Mouse (Mus musculus) splenic B cell, adult 2 months (primary cell): ENCODE measurements around the gene Gm10447.
A peak's percentile ranks its signal among the peaks of the same experiment; 100 is the strongest.

Source experiments
- DNase-seq: peaks from one replicate; pipeline ENCODE4 v3.0.0-alpha.2; 2011; ENCODE audit warnings: low read depth, low spot score
- H3K27me3 ChIP-seq: 2 replicates; pipeline ENCODE4 v1.6.1; 2012; ENCODE audit warnings: mild to moderate bottlenecking, low read length, moderate library complexity, mixed read lengths; ENCODE audit not compliant: control insufficient read depth, poor library complexity, insufficient read depth, severe bottlenecking
- H3K36me3 ChIP-seq: 2 replicates; pipeline ENCODE4 v1.6.1; 2012; ENCODE audit warnings: mild to moderate bottlenecking, low read length, moderate library complexity, mixed read lengths; ENCODE audit not compliant: control insufficient read depth, poor library complexity, insufficient read depth, severe bottlenecking

Gene Gm10447

GRCm38 (mm10) chr11:53456474-53457371 is at the start of gene Gm10447, which contains the start of gene Shroom1:
Gene Gm10447 (minus strand): TSS chr11:53457110.
Gene Shroom1 (plus strand): TSS chr11:53457205.
- H3K36me3 ChIP-seq: no peaks in the 10 kb centered on the region
- no peak for DNase-seq
- H3K27me3 ChIP-seq: peaks cover 1% of the 10 kb centered on the region; the same call in 1 of the 2 replicates

DNA sequence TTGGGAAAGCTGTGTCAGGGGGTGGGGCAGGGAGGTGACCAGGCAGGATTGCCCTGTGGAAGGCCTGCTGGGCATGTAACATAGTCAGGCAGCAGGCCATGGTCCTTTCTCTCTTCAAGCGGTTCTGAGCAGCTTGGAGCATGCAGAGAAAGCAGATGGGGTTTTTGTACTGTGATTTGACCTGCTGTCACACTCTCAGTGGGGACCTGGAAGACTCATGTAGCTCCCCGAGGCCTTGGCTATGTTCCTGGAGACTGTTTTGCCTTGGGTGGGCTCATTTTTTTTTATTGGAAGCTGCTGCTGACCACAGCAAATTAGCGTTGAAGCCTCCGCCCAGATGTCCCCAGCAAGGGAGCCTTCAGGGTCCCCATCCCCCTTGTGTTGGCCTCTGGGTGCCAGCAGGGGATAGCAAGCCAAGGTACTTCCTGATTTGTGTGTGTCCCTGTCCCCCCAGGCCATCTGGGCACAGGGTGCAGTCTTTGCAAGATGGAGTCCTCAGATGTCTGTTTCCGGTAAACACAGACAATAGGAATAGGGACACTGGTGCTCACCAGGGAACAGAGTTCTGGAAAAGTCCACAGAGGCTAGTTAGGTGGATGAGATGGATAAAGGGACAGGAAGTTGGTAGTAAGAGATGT is 48.2 kb upstream of the Gm10447 start:
- no peak for DNase-seq
- H3K27me3 ChIP-seq: no peaks in the 10 kb centered on the region
- H3K36me3 ChIP-seq: no peaks in the 10 kb centered on the region

DNA sequence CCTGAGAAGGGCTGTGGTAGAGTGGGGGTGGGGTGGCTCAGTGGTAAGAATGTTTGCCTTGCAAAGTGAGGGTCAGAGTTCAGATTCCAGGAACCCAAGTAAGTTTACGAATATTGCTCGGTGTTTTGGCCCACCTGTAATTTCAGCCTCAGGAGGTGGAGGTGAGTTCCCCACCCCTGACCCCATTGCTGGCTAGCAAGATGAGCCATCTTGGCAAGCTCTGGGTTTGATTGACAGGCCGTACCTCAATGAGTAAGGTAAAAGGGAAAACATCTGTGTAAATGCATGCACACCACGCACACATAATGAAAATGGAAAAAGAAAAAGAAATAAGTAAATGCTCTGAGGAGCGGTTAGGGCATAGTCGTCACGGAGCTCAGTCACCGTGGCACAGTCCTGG is 47.5 kb upstream of the Gm10447 start:
- no peak for DNase-seq
- no peaks in the 10 kb centered on the region for H3K27me3 ChIP-seq
- no peaks in the 10 kb centered on the region for H3K36me3 ChIP-seq

- H3K36me3 ChIP-seq: no peaks in the 10 kb centered on the region
- no peaks in the 10 kb centered on the region for H3K27me3 ChIP-seq
Observed at GRCm38 (mm10) chr11:53503738-53504137, 46.8 kb upstream of the Gm10447 start.

GRCm38 (mm10) chr11:53502039-53502765 is 45.3 kb upstream of the Gm10447 start:
- DNase-seq: no peak
- no peaks in the 10 kb centered on the region for H3K36me3 ChIP-seq

More at GRCm38 (mm10) chr11:53503738-53504137, 46.8 kb upstream of the Gm10447 start:
- DNase-seq: no peak

DNA sequence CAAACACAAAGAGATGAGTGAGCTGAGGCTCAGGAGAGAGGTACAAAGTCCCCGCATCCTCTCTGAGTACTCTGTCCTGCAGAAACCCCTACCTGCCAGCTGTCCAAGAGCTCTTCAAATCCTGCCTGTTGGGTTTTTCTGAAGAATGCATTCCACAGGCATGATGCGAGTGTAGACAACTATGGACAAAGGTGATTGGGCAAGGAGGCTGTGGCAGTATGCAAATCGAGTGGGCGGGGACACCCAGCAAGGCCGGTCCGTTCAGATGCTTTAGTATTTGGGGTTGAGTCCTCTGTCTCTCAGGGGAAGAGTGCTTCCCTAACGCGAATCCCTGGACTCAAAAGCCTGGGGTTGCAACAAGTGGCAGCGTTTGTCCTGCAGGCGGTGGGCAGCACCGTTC is 43.7 kb upstream of the Gm10447 start:
- Histone ChIP-seq H3K36me3 (no peaks in the 10 kb centered on the region), H3K27me3 (no peaks in the 10 kb centered on the region)
- no peak for DNase-seq

More at GRCm38 (mm10) chr11:53502039-53502765, 45.3 kb upstream of the Gm10447 start:
- no peaks in the 10 kb centered on the region for H3K27me3 ChIP-seq

DNA sequence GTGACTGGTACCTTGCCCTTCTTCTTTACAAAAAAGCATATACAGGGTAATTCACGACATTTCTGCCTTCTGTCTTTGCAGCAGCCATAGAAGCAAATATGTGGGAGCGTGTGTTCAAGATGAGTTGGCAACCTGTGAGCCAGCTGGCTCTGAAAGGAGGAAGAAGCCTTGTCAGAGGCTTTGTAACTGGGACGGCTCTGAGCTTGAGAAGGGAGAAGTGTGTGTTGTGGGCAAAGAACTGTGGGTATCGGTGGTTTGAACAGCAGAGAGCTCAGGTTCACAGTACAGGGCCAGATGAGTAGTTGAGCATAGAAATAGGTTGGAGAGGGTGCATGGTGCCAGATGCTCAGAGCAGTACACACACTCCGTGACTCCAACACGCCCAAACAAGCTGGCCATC is 40.0 kb upstream of the Gm10447 start:
- no peak for DNase-seq
- H3K36me3 ChIP-seq: no peaks in the 10 kb centered on the region
- no peaks in the 10 kb centered on the region for H3K27me3 ChIP-seq

DNA sequence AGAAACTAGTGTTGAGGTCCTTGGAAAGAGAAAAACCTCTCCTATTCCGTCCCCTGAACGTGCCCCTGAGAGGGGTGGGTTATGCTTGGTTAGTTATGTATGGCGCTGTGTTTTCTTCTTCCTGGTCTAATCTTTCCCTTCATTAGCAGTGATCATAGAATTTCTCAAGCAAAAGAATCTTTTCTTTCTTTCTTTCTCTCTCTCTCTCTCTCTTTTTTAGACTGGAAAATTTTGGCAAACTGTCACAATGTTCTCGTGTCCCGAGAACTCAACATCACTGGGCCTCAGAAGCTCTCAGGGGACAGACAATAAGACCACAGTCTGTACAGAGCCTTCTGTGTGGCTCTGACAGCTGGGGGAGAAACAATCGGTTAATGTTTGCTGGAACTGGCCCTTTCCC is 38.5 kb upstream of the Gm10447 start:
- Histone ChIP-seq H3K36me3 (no peaks in the 10 kb centered on the region), H3K27me3 (no peaks in the 10 kb centered on the region)
- DNase-seq: no peak

GRCm38 (mm10) chr11:53493243-53493955 is 36.5 kb upstream of the Gm10447 start:
- Histone ChIP-seq H3K36me3 (no peaks in the 10 kb centered on the region), H3K27me3 (no peaks in the 10 kb centered on the region)
- no peak for DNase-seq

- Histone ChIP-seq H3K36me3 (no peaks in the 10 kb centered on the region), H3K27me3 (no peaks in the 10 kb centered on the region)
- no peak for DNase-seq
Observed at GRCm38 (mm10) chr11:53491954-53492401, 35.1 kb upstream of the Gm10447 start.

GRCm38 (mm10) chr11:53489421-53489820 is 32.5 kb upstream of the Gm10447 start:
- H3K36me3 ChIP-seq: no peaks in the 10 kb centered on the region
- no peak for DNase-seq
- H3K27me3 ChIP-seq: no peaks in the 10 kb centered on the region

GRCm38 (mm10) chr11:53489007-53489406 is 32.1 kb upstream of the Gm10447 start:
- Histone ChIP-seq H3K27me3 (no peaks in the 10 kb centered on the region), H3K36me3 (no peaks in the 10 kb centered on the region)
- no peak for DNase-seq

DNA sequence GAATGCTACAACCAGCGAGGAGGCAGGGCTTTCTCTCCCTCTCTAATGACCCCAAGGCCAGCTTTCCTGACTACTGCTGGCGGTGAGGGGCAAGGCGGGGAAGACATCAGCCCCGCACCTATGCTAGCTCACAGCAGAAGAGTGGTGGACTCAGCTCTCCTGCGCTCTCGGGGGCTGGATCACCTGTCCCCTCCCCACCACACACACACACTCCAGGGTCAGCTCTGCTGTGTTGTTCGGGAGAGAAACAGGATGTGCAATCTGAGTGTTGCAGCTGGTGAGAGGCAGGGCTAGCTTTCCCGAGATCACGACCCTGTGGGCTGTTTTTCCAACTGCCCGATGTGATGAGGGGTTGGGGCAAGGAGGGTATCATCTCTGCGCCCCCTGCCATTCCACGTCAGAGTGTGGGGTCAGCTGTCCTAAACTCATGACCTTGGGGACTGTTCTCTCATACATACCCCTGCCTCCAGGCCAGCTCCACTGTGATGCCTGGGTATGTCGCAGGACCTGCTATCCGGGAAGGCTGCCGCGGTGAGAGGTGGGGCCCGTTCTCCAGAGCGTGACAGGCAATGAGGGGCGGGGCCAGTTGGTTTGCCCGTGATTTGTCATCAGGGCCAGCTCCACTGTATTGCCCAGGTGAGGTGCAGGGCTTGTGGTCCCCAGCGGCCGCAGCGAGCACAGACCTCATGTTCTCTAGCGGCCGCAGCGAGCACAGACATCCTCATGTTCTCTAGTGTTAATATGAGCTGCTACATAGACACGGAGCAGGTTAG is 30.1 kb upstream of the Gm10447 start:
- Histone ChIP-seq H3K36me3 (no peaks in the 10 kb centered on the region), H3K27me3 (no peaks in the 10 kb centered on the region)
- peak; percentile 37 for DNase-seq

- no peak for DNase-seq
- H3K27me3 ChIP-seq: no peaks in the 10 kb centered on the region
Observed at GRCm38 (mm10) chr11:53486351-53486750, 29.4 kb upstream of the Gm10447 start.

More at GRCm38 (mm10) chr11:53486351-53486750, 29.4 kb upstream of the Gm10447 start:
- no peaks in the 10 kb centered on the region for H3K36me3 ChIP-seq
